Mouse (Mus musculus): ENCODE data around the gene Lhfpl1. TPM values are rescaled to one million over a fixed set of nuclear protein-coding genes. Genes with fewer than 3 reads are reported as not detected.
"Not testable (repeated sequence)": the region's sequence is repeated elsewhere in the genome, so short reads cannot be mapped to it uniquely, and the experiment has no call there.

The Lhfpl1 gene
- 0.20 TPM in 1 of 2 replicates, not detected in the other for polyA plus RNA-seq (2015; fragmentation: Nextera tagmentation; extraction: Ambion mirVana)

- no peaks in the 10 kb centered on the region for H3K4me1 ChIP-seq (replicated peaks; ENCODE audit: control insufficient read depth, insufficient read depth, low read length)
- no peak within 1 kb of the TSS for H3K4me2 ChIP-seq (ENCODE audit: low read length)
- no peak for ATAC-seq
- H3K27me3 ChIP-seq (replicated peaks; ENCODE audit: control insufficient read depth, insufficient read depth, low read length): no peaks in the 10 kb centered on the region
- H3K9me3 ChIP-seq (ENCODE audit: control insufficient read depth, low read length): no peaks in the 10 kb centered on the region
- no peak within 1 kb of the TSS for H3K27ac ChIP-seq (ENCODE audit: low read length)
- H3K4me3 ChIP-seq (replicated peaks; ENCODE audit: low read length): no peak within 1 kb of the TSS
- 36% methylated on average over 7 of the region's 7 CpGs for WGBS
- no peak within 1 kb of the TSS for H3K9ac ChIP-seq (replicated peaks; ENCODE audit: low read depth, low read length)
- no peaks in the 10 kb centered on the region for H3K36me3 ChIP-seq (ENCODE audit: control insufficient read depth, insufficient read depth)
These were observed at the start of gene Lhfpl1 for GRCm38 (mm10) chrX:145348377-145349203. Lhfpl1 (minus strand) TSS chrX:145349089.

- H3K9ac ChIP-seq (replicated peaks; ENCODE audit: low read depth, low read length): no peak overlapping the region
- 77% methylated on average over 5 of the region's 5 CpGs for WGBS
- H3K4me2 ChIP-seq (ENCODE audit: low read length): no peak overlapping the region
- ATAC-seq: no peak
- H3K9me3 ChIP-seq (ENCODE audit: control insufficient read depth, low read length): no peaks in the 10 kb centered on the region
- no peaks in the 10 kb centered on the region for H3K36me3 ChIP-seq (ENCODE audit: control insufficient read depth, insufficient read depth)
- no peak overlapping the region for H3K4me3 ChIP-seq (replicated peaks; ENCODE audit: low read length)
- no peaks in the 10 kb centered on the region for H3K27me3 ChIP-seq (replicated peaks; ENCODE audit: control insufficient read depth, insufficient read depth, low read length)
- no peaks in the 10 kb centered on the region for H3K4me1 ChIP-seq (replicated peaks; ENCODE audit: control insufficient read depth, insufficient read depth, low read length)
- no peak overlapping the region for H3K27ac ChIP-seq (ENCODE audit: low read length)
These were observed 22.9 kb upstream of the Lhfpl1 start for GRCm38 (mm10) chrX:145371839-145372238.

GRCm38 (mm10) chrX:145362527-145362926, 13.6 kb upstream of the Lhfpl1 start:
- no peak for ATAC-seq
- WGBS: 90% methylated on average over 4 of the region's 4 CpGs
- H3K9ac ChIP-seq (replicated peaks; ENCODE audit: low read depth, low read length): no peak overlapping the region

GRCm38 (mm10) chrX:145342402-145342801, 6.5 kb downstream of the Lhfpl1 start:
- Histone ChIP-seq H3K27me3 (replicated peaks; ENCODE audit: control insufficient read depth, insufficient read depth, low read length) (no peaks in the 10 kb centered on the region), H3K9ac (replicated peaks; ENCODE audit: low read depth, low read length) (no peak overlapping the region), H3K4me3 (replicated peaks; ENCODE audit: low read length) (no peak overlapping the region), H3K36me3 (ENCODE audit: control insufficient read depth, insufficient read depth) (no peaks in the 10 kb centered on the region), H3K27ac (ENCODE audit: low read length) (no peak overlapping the region), H3K4me1 (replicated peaks; ENCODE audit: control insufficient read depth, insufficient read depth, low read length) (no peaks in the 10 kb centered on the region), H3K9me3 (ENCODE audit: control insufficient read depth, low read length) (no peaks in the 10 kb centered on the region), H3K4me2 (ENCODE audit: low read length) (no peak overlapping the region)
- ATAC-seq: no peak
- WGBS: 78% methylated on average over 2 of the region's 2 CpGs

More at GRCm38 (mm10) chrX:145362527-145362926, 13.6 kb upstream of the Lhfpl1 start:
- H3K9me3 ChIP-seq (ENCODE audit: control insufficient read depth, low read length): no peaks in the 10 kb centered on the region
- no peak overlapping the region for H3K4me3 ChIP-seq (replicated peaks; ENCODE audit: low read length)
- H3K27me3 ChIP-seq (replicated peaks; ENCODE audit: control insufficient read depth, insufficient read depth, low read length): no peaks in the 10 kb centered on the region
- no peaks in the 10 kb centered on the region for H3K36me3 ChIP-seq (ENCODE audit: control insufficient read depth, insufficient read depth)
- no peak overlapping the region for H3K4me2 ChIP-seq (ENCODE audit: low read length)
- H3K4me1 ChIP-seq (replicated peaks; ENCODE audit: control insufficient read depth, insufficient read depth, low read length): no peaks in the 10 kb centered on the region
- no peak overlapping the region for H3K27ac ChIP-seq (ENCODE audit: low read length)

GRCm38 (mm10) chrX:145336141-145336540, 12.7 kb downstream of the Lhfpl1 start:
- no peaks in the 10 kb centered on the region for H3K36me3 ChIP-seq (ENCODE audit: control insufficient read depth, insufficient read depth)
- no peak overlapping the region for H3K4me2 ChIP-seq (ENCODE audit: low read length)
- 84% methylated on average over 1 of the region's 1 CpGs for WGBS
- no peaks in the 10 kb centered on the region for H3K27me3 ChIP-seq (replicated peaks; ENCODE audit: control insufficient read depth, insufficient read depth, low read length)
- H3K9ac ChIP-seq (replicated peaks; ENCODE audit: low read depth, low read length): no peak overlapping the region
- no peaks in the 10 kb centered on the region for H3K4me1 ChIP-seq (replicated peaks; ENCODE audit: control insufficient read depth, insufficient read depth, low read length)
- H3K9me3 ChIP-seq (ENCODE audit: control insufficient read depth, low read length): no peaks in the 10 kb centered on the region
- ATAC-seq: no peak
- H3K27ac ChIP-seq (ENCODE audit: low read length): no peak overlapping the region
- H3K4me3 ChIP-seq (replicated peaks; ENCODE audit: low read length): no peak overlapping the region

GRCm38 (mm10) chrX:145308555-145308954, 40.3 kb downstream of the Lhfpl1 start:
- no peaks in the 10 kb centered on the region for H3K9me3 ChIP-seq (ENCODE audit: control insufficient read depth, low read length)
- no peaks in the 10 kb centered on the region for H3K27me3 ChIP-seq (replicated peaks; ENCODE audit: control insufficient read depth, insufficient read depth, low read length)
- H3K4me2 ChIP-seq (ENCODE audit: low read length): no peak overlapping the region
- H3K36me3 ChIP-seq (ENCODE audit: control insufficient read depth, insufficient read depth): no peaks in the 10 kb centered on the region
- no peak overlapping the region for H3K27ac ChIP-seq (ENCODE audit: low read length)
- no peak overlapping the region for H3K4me3 ChIP-seq (replicated peaks; ENCODE audit: low read length)
- H3K9ac ChIP-seq (replicated peaks; ENCODE audit: low read depth, low read length): no peak overlapping the region
- H3K4me1 ChIP-seq (replicated peaks; ENCODE audit: control insufficient read depth, insufficient read depth, low read length): no peaks in the 10 kb centered on the region
- WGBS: 73% methylated on average over 1 of the region's 1 CpGs
- no peak for ATAC-seq

GRCm38 (mm10) chrX:145307174-145307573, 41.7 kb downstream of the Lhfpl1 start:
- Histone ChIP-seq H3K4me1 (replicated peaks; ENCODE audit: control insufficient read depth, insufficient read depth, low read length) (no peaks in the 10 kb centered on the region), H3K27me3 (replicated peaks; ENCODE audit: control insufficient read depth, insufficient read depth, low read length) (no peaks in the 10 kb centered on the region), H3K9ac (replicated peaks; ENCODE audit: low read depth, low read length) (no peak overlapping the region), H3K36me3 (ENCODE audit: control insufficient read depth, insufficient read depth) (no peaks in the 10 kb centered on the region), H3K27ac (ENCODE audit: low read length) (no peak overlapping the region), H3K9me3 (ENCODE audit: control insufficient read depth, low read length) (no peaks in the 10 kb centered on the region), H3K4me2 (ENCODE audit: low read length) (no peak overlapping the region), H3K4me3 (replicated peaks; ENCODE audit: low read length) (no peak overlapping the region)
- ATAC-seq: no peak
- WGBS: 7% methylated on average over 2 of the region's 2 CpGs

- H3K27ac ChIP-seq (ENCODE audit: low read length); H3K27me3 ChIP-seq (replicated peaks; ENCODE audit: control insufficient read depth, insufficient read depth, low read length); H3K36me3 ChIP-seq (ENCODE audit: control insufficient read depth, insufficient read depth); H3K4me1 ChIP-seq (replicated peaks; ENCODE audit: control insufficient read depth, insufficient read depth, low read length); H3K4me3 ChIP-seq (replicated peaks; ENCODE audit: low read length); ATAC-seq; H3K9ac ChIP-seq (replicated peaks; ENCODE audit: low read depth, low read length); H3K9me3 ChIP-seq (ENCODE audit: control insufficient read depth, low read length); H3K4me2 ChIP-seq (ENCODE audit: low read length): not testable (repeated sequence)
These were observed 48.7 kb downstream of the Lhfpl1 start for GRCm38 (mm10) chrX:145300232-145300631.

- H3K36me3 ChIP-seq (ENCODE audit: control insufficient read depth, insufficient read depth): no peaks in the 10 kb centered on the region
- no peaks in the 10 kb centered on the region for H3K9me3 ChIP-seq (ENCODE audit: control insufficient read depth, low read length)
- H3K4me3 ChIP-seq (replicated peaks; ENCODE audit: low read length): no peak overlapping the region
- no peak overlapping the region for H3K9ac ChIP-seq (replicated peaks; ENCODE audit: low read depth, low read length)
- no peak overlapping the region for H3K27ac ChIP-seq (ENCODE audit: low read length)
- H3K4me1 ChIP-seq (replicated peaks; ENCODE audit: control insufficient read depth, insufficient read depth, low read length): no peaks in the 10 kb centered on the region
- ATAC-seq: no peak
- H3K4me2 ChIP-seq (ENCODE audit: low read length): no peak overlapping the region
- 70% methylated on average over 3 of the region's 3 CpGs for WGBS
- H3K27me3 ChIP-seq (replicated peaks; ENCODE audit: control insufficient read depth, insufficient read depth, low read length): no peaks in the 10 kb centered on the region
These were observed 76.7 kb downstream of the Lhfpl1 start for GRCm38 (mm10) chrX:145272209-145272608.

Data from forebrain, embryonic 16.5 days (tissue).